Mouse (Mus musculus): ENCODE data around the gene Vps33b.

DNA sequence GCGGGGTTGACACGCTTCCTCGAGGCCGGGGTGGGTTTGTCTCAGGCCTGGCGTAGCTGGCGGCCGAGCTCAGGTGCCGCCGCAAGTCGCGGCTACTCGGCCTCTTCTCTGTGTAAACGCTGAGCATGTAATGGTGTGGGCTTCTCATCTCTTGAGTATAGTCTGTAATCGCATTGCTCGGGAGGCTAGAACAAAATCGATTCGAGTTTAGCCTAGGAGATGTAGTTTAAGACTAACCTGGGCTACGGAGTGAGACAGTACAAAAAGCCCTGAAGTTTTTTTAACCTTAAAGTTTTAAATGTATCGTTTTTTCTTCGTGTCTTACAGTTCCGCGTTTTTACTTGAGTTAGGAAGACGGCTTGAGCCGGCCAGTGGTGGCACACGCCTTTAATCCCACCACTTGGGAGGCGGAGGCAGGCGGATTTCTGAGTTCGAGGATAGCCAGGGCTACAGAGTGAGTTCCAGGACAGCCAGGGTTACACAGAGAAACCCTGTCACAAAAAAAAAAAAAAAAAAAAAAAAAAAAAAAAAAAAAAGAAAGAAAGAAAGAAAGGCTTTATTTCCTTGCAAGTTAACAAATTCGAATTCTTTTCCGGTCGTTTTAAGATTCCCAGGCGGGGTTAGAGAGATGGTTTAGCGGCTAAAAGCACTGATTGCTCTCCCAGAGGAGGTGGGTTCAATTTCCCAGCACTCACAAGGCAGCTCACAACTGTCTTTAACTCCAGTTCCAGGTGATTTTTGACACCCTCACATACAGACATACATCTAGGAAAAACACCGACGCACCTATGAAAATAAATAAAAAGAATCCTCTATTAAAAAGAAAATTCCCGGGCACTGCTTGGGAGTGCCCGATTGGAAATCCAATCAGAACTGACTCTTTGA, 25.6 kb downstream of the Vps33b start:
- TF ChIP-seq GATA1 (IDR thresholded peaks at IDR 0.05; ENCODE audit: borderline replicate concordance, low read length): no peak
- no peak for TF ChIP-seq FLI1 (IDR thresholded peaks at IDR 0.05; ENCODE audit: low read length)

All from megakaryocyte, embryonic 14.5 days (primary cell).